Comparison of ENCODE assay signal across 7 mouse cellular contexts in the genomic region with DNA sequence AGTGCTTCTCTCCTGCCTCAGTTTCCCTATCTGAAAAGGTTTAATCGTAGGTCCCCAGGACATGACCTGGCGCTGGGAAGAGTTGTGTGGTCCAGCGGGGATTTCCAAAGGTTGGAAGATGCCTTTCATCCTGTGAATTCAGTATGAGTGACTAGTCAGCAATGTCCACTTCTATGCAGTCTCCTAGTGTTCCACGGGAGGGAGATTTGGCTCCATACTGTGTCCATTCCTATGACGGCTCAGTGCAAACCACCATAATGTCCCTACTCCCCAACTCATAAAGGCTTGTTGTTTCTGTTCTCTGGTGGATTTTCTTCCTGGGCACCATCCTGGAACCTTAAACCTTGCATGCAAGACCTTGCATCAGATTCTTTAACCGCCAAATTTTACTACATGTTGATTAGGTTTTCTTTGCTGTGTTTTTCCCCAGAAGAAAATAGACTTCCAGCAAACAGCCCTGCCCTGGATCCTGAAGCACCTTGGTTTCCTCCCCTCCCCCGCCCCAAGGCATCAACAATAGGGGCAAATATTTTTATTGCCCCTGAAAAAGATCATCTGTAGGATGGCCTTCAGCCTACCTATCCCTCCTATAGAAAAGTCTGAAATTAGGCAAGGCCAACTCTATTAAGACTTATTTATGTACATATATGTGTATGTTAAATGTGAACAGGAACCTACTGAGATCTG. TPM values are rescaled to one million over a fixed set of nuclear protein-coding genes. Genes with fewer than 3 reads are reported as not detected.
DNase-seq lines count a peak whose midpoint lies in the region; ATAC-seq lines count a peak whose summit lies in the region.

No protein-coding gene starts in this region.

- H3K36me3 ChIP-seq in lung, embryonic 15.5 days: peaks cover 7% of the 10 kb centered on the region; the same call in 1 of the 2 replicates
- no peaks in the 10 kb centered on the region for H3K36me3 ChIP-seq in hindbrain, embryonic 15.5 days
- H3K36me3 ChIP-seq in midbrain, embryonic 16.5 days (ENCODE audit: control insufficient read depth, insufficient read depth, low read length): no peaks in the 10 kb centered on the region

- H3K9me3 ChIP-seq in lung, embryonic 15.5 days: no peaks in the 10 kb centered on the region
- no peaks in the 10 kb centered on the region for H3K9me3 ChIP-seq in hindbrain, embryonic 15.5 days
- no peaks in the 10 kb centered on the region for H3K9me3 ChIP-seq in midbrain, embryonic 16.5 days (replicated peaks; ENCODE audit: control insufficient read depth, low read length, poor library complexity, severe bottlenecking)

- peak overlapping the region; percentile 70 for H3K4me3 ChIP-seq in lung, embryonic 15.5 days
- peak overlapping the region; percentile 100 for H3K4me3 ChIP-seq in hindbrain, embryonic 15.5 days
- H3K4me3 ChIP-seq in midbrain, embryonic 16.5 days (ENCODE audit: low read depth, low read length): peak overlapping the region; percentile 97

- H3K9ac ChIP-seq in lung, embryonic 15.5 days: peak overlapping the region; percentile 33
- H3K9ac ChIP-seq in hindbrain, embryonic 15.5 days: peak overlapping the region; percentile 60
- peak overlapping the region; percentile 72 for H3K9ac ChIP-seq in midbrain, embryonic 16.5 days (ENCODE audit: low read depth, low read length)

- H3K27ac ChIP-seq in lung, embryonic 15.5 days: peak overlapping the region; percentile 75
- H3K27ac ChIP-seq in hindbrain, embryonic 15.5 days (replicated peaks): peak overlapping the region; percentile 95
- peak overlapping the region; percentile 92 for H3K27ac ChIP-seq in midbrain, embryonic 16.5 days (ENCODE audit: low read length)

- ATAC-seq in lung, embryonic 15.5 days (ENCODE audit: borderline replicate concordance, extremely low read depth, low FRiP score, low TSS enrichment): peak; percentile 17
- peak; percentile 23 for ATAC-seq in hindbrain, embryonic 15.5 days (ENCODE audit: low FRiP score, low read depth)
- peak; percentile 44 for ATAC-seq in midbrain, embryonic 16.5 days

- H3K27me3 ChIP-seq in lung, embryonic 15.5 days: no peaks in the 10 kb centered on the region
- H3K27me3 ChIP-seq in hindbrain, embryonic 15.5 days: no peaks in the 10 kb centered on the region
- H3K27me3 ChIP-seq in midbrain, embryonic 16.5 days (ENCODE audit: control insufficient read depth, insufficient read depth, low read depth, low read length): no peaks in the 10 kb centered on the region

- DNase-seq in lung, postnatal 25 days (ENCODE audit: low spot score): no peak
- peak; percentile 53 for DNase-seq in embryo, embryonic 10.5 days (ENCODE audit: low spot score)
- no peak for DNase-seq in adrenal gland, postnatal 25 days
- no peak for DNase-seq in cerebellum, adult 8-10 months

- 23% methylated on average over 7 of the region's 7 CpGs for WGBS in lung, embryonic 15.5 days
- WGBS in hindbrain, embryonic 15.5 days: 34% methylated on average over 7 of the region's 7 CpGs
- 28% methylated on average over 7 of the region's 7 CpGs for WGBS in midbrain, embryonic 16.5 days

- peak overlapping the region; percentile 74 for H3K4me2 ChIP-seq in lung, embryonic 15.5 days
- H3K4me2 ChIP-seq in hindbrain, embryonic 15.5 days: peak overlapping the region; percentile 84
- peak overlapping the region; percentile 91 for H3K4me2 ChIP-seq in midbrain, embryonic 16.5 days (ENCODE audit: low read length)

- H3K4me1 ChIP-seq in lung, embryonic 15.5 days: peaks cover 20% of the 10 kb centered on the region
- peaks cover 26% of the 10 kb centered on the region for H3K4me1 ChIP-seq in hindbrain, embryonic 15.5 days (replicated peaks)
- peaks cover 22% of the 10 kb centered on the region for H3K4me1 ChIP-seq in midbrain, embryonic 16.5 days (ENCODE audit: control insufficient read depth, insufficient read depth, low read length)

RNA-seq across cellular contexts. Expression of a gene that starts 22.1 kb away (rescaled TPM):
- 173 and 177 TPM in 2 replicates for polyA plus RNA-seq in lung, embryonic 15.5 days (2015; fragmentation: Nextera tagmentation; extraction: Ambion mirVana)
- polyA plus RNA-seq in hindbrain, embryonic 15.5 days (2015; fragmentation: Nextera tagmentation; extraction: Ambion mirVana): 326 and 365 TPM in 2 replicates
- polyA plus RNA-seq in midbrain, embryonic 16.5 days (2015; fragmentation: Nextera tagmentation; extraction: Ambion mirVana): 347 and 394 TPM in 2 replicates
- 98.3 and 156 TPM in 2 replicates for total RNA-seq in adrenal gland, postnatal 25 days (2021)

RNA-seq across cellular contexts. Expression of a gene that starts 49.1 kb away (rescaled TPM):
- polyA plus RNA-seq in lung, embryonic 15.5 days (2015; fragmentation: Nextera tagmentation; extraction: Ambion mirVana): 87.3 and 89.9 TPM in 2 replicates
- polyA plus RNA-seq in hindbrain, embryonic 15.5 days (2015; fragmentation: Nextera tagmentation; extraction: Ambion mirVana): 93.1 and 108 TPM in 2 replicates
- polyA plus RNA-seq in midbrain, embryonic 16.5 days (2015; fragmentation: Nextera tagmentation; extraction: Ambion mirVana): 99.0 and 102 TPM in 2 replicates
- 10.9 and 12.6 TPM in 2 replicates for total RNA-seq in adrenal gland, postnatal 25 days (2021)
